Mouse (Mus musculus): ENCODE measurements around the gene Rfc1.

The Rfc1 gene

DNA sequence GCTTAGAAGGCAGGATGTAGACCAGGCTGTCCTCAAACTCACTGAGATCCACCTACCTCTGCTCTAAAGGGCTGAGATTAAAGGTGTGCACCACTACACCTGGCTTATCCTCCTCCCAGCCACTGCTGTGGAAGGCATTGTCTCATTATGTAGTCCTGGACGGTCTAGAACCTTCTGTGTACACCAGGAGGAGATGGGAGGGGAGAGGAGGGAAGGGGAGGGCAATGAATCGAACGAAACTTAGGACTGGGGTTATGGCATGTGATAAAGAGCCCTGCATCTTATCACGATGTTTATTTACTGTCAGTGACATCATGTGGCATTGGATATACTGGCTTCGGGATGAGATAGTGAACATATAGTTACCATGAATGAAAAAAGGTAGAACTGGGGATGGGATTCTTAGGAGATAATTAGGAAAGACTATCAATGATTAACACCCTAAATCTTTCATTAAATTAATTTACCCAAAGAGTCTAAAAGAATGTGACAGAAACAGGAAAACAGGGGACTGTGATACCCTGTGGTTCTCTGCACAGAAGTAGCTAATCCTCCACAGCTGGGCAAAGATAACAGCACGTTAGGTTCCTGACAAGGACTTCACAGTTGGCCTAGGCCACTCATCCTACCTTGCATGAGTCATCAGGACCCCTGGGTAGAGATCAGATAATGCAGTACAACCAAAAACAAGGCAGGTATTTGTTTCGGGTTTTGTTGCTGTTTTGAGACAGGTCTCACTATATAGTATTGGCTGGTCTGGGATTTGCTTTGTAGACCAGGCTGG is 37.1 kb downstream of the Rfc1 start:
- peak; percentile 74 for DNase-seq

DNA sequence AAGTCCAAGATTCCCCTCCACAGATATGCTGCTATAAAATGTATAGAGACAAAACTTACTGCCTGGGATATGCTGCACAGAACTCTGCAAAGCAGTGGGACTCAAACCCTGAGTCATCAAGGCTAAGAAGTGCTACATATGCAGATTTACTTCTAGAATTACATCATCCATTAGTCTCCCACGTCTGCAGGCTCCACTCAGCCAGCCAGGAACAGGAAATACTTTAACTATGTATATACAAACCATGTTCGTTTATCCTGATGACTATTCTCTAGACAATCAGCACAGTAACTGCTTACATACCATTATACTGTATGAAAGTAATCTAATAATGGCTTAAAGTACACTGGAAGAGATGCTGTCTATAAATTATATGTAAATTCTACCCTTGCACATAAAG is 41.2 kb downstream of the Rfc1 start:
- peak; percentile 53 for DNase-seq

DNA sequence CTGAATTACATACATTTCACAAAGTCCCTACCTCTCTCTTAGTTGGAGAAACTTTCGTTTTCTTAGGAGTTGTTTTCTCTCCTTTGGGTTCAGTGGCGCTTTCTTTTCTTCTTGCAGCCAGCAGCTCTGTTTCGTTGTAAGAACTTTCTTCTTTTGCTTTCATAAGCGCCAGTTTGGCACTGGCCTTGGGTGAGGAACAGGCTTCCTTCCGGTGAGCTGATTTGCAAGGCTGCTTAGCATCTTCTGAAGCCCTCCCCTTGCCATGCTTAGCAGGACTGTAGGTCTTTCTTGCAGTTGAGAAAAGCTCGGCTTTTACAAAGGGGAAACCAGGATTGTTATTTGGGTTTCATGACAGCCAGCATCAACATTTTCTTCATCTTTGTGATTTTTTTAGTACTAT is 41.8 kb downstream of the Rfc1 start:
- peak; percentile 50 for DNase-seq

DNA sequence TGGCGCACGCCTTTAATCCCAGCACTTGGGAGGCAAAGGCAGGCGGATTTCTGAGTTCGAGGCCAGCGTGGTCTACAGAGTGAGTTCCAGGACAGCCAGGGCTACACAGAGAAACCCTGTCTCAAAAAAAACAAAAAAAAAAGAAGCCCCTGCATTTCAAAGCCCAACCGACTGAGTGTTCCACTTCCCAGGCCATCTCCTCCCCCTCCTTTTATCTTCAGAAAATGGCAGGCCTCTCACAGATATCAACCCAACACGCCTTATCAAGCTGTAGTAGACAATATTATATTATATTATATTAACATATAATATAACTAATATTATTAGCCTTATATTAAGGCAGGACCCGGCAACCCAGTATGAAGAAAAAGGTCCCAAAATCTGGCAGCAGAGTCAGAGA is 46.5 kb downstream of the Rfc1 start:
- peak; percentile 14 for DNase-seq

DNA sequence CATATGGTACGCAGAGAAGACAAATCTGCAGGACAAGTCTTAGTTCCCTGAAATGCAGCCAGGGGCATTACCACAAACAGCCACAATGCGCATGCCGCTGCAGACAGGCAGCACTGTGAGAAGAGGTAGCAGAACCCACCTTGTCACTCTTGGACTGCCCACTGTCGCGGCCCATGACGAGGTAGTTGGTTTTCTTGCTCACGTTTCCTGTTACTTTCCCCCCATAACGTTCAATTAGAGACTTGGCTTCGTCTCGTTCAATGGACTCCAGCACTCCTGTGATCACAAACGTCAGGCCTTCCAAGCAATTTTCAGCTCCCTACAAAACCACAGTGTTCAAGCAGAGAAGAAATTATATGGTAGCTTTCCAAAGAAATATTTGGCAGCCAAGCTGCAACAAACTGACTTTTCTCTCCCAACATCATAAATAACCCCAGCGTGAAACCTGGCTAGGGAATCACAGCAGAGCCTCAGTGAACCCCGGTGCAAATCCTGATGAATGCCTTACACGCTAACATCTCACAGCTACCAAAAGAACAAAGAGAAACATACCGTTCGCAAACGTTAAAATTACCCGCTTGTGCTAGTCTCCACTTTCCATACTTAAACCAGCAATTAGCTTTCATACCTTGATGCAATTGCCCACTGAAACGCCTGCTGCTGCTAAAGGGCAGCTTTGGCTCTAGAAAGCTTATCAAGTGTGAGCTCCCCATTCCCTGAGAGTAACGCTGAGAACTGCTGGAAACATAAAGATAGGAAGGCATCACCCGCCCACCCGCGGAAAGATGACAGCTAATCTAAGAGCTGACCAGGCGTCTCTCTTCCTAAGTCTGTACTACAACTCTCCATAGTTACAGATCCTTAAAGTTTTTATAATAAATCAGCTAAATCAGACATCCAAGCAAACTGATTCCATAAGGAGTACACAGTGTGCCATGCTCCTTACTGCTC is 47.4 kb downstream of the Rfc1 start:
- peak; percentile 76 for DNase-seq

DNA sequence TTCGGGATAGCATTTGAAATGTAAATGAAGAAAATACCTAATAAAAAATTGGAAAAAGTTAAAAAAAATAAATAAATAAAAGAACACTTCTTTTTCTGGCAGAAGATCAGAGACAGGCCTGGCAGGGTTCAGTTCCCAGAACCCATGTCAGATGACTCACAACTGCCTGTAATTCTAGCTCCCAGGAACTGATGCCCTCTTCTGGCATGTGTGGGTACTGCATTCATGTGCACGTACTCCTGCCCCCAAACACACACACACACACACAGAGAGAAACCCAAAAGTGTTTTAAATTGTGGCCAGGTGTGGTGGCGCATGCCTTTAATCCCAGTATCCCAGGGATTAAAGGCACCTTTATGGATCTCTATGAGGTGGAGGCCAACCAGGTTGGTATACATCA is 51.3 kb downstream of the Rfc1 start:
- DNase-seq, result peak; percentile 85

DNA sequence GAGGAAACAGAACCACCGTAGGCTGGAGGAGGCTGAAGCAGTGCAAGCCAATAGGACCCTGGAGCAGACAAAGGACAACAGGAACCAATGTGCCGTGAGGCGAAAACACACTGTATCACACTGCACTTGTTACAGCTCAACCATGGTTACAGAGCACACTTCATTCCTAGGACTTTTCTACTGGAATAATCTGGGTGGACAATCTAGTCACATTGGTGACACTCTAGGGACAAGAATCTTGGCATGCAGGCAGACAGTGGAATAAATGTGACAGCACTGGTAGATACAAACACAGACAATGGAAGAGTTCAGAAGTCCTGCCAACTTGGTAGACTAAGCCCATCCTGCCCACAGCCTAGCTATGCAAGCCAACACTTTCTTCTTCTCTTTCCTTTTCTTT is 54.3 kb downstream of the Rfc1 start:
- peak; percentile 23 for DNase-seq

DNA sequence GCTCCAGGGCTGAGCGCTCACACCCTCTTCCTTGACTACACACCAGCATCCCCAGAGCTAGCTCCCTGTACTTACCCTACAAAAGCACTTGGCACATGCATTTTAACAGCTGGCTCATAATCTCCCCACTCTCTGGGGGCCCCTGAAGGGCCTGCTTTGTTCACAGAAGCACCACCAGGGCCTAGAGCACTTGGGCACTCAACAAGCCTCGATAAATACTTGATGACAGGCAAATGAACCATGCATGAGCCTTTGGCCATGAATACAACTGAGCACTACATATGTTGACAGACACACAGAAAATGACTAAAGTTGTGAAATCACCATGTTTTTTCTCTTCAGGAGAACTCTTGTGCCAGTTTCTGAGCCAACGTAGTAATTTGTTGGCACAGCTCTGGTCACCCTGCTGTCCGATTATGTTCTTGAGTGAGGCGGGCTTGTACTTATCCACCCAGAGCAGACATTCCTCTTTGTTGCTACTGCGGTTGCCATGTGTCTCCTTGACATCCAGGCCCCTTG is 56.3 kb downstream of the Rfc1 start:
- peak; percentile 89 for DNase-seq

DNA sequence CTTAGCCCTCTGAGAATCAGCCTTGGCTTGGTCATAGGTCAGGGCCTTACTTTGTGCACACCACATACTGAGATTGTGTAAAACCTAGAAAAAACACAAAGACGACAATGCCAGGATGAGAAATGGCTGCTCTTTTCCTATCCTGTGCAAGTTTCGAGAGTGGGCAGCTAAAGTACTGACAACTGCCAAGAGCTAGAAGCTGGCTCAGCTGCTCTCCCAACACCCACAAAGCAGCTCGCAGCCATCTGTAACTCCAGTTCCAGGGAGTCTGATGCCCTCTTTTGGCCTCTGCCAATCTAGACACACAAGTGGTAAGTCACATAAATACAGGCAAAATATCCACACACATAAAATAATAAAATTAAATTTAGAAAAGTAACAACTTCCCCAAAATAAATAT is 61.5 kb downstream of the Rfc1 start:
- peak; percentile 42 for DNase-seq

DNA sequence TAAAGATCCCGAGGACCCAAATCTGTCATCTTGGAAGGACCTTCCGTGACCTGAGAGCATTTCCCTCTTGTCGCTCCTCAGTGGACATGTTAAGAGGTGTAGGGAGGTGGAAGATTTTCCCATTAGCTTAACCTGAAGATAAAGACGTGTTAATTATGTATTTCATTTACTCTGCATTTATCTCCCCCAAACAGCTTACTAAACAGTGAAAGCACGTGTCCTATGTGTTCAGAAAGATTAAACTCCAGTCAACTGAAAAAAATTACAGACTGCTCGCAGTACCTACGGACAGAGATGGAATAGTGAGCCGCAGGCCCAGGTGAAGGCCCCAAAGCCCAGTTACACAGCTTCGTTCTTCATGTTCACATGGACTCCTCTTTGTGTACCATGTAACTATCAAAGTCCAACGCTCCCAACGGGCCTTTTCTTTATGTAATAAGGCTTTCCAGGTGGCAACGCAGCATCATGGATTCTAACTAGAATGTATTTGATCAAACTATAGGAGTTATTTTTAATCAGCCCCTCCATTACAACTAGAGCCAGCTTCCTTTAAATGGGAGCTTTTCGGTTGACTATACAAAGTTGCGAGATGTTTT is 77.5 kb downstream of the Rfc1 start:
- peak; percentile 64 for DNase-seq

DNA sequence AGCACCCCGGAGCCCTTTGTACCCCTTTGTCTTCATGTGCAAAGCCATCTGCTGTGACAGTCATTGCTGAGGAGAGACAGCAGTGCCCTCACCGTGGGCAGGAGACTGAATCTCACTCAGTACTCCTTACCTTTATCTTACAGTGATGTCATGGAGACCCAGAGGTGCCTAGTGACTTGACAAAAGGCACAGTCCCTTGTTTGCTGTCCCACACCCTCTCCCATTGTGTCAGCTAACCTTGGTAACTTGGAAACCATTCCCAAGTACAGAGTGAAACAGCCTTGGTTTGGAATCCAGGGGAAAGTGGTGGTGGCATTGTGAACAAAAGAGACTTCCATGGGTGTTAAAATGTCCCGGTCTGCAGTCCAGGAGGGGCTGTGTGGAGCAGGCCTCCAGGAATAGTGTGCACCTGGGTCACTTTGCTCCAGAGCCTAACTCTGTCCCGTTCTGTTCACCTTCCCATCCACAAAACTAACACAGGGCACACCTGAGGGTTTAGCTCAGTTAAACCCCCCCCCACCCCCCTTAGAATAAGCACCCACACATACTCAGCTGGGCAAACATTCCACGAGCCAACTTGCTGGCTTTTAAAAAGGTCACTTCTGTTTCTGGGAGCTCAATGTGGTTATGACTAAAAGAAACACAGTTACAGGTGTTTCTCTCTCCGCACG is 85.2 kb downstream of the Rfc1 start:
- DNase-seq, result no peak

DNA sequence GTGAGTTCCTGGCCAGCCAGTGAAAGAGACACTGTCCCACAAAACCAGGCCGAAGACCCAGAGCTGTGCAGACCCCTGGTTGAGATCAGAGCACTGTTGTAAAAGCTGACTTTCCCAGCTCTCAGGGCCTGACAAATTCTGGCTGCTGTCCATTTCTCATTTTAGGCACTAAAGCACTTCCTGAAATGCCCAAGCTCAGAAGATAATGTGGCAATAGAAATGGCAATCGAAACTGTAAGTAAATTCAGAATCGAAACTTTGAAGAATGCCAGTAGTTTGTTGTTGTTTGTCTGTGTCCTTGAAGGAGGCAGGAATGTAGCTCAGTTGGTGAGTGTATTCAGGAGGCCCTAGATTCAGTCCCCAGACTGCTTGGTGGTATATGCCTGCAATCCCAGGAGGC is 88.2 kb downstream of the Rfc1 start:
- no peak for DNase-seq

DNA sequence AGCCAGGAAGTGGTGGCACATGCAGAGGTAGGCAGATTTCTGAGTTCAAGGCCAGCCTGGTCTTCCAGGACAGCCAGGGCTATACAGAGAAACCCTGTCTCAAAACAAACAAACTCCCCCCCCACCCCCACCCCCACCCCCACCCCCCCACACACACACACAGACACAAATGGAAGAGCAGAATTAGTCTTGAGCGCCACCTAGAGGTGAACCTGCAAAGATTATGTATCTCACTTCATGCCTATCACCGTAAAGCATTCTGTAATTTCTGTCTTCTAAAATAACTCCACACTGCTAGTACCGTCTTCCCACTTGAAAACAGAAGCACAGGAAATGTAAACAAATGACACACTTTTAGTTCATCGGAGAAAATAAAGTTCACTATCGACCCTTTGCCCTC is 92.7 kb downstream of the Rfc1 start:
- DNase-seq, result no peak

DNA sequence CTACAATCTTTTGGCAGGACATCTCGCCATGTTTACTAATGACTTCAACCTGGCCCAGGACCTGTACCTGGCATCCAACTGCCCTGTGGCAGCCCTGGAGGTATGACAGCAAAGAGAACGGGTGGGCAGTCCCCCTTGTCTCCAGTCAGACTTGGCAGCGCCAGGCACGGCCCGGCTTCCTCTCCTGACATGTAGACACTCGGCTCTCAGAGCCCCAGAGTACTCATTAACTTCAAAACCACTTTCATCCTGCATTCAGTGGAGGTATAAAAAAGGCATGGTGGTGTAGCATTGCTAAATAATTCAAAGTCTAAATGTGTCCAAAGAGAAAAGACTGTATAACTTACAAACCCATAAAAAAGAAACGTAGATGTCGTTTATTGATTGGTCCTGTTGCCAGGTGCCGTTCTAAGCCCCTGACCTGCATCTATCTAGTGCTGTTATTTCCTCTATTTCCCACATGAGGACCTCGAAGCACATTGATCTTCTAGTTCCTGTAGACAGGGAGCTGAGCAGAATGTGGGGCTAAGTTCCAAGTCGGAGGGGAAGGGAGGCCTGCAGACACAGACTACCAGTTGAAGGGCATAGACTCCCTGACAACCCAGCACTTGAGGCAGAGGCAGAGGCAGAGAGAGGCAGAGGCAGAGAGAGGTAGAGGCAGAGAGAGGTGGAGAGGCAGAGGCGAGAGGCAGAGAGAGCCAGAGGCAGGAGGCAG is 104.0 kb downstream of the Rfc1 start:
- DNase-seq, result peak; percentile 73

DNA sequence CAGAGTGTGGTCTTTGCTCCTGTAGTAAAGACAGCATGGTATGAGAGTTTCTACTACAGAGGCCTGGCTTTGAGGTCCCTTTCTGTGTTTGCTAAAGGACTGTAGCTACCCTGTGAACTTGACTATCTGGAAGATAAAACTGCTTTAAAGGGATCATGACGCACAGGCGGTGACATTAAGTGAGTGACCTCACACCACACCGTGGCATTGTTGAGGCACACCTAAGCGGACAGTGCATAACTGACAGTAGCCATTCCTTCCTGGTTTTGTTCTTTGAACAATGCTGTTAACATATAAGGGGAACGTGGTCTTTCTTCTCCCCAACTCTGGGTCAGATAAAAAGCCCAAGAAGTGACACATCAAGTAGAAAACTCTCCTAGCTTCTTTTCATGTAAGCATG is 111.4 kb downstream of the Rfc1 start:
- DNase-seq, result peak; percentile 64

DNA sequence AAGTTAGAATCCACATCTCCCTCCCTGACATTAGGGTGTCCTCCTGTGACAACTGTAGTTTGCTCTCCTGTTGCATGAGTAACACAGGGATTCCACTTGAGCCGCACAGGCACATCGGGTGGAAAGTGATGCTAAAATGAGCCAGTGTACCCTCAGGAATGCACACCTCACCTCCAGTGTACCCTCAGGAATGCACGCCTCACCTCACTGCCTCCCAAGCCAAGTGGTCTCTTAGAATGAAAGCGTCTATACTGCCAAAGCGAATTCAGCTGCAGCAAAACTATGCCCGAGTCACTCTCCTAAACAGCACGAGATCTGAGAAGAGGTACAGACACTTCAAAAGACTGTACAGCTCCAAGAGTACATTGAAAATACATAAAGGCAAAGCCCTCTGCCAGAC is 114.4 kb downstream of the Rfc1 start:
- peak; percentile 72 for DNase-seq

DNA sequence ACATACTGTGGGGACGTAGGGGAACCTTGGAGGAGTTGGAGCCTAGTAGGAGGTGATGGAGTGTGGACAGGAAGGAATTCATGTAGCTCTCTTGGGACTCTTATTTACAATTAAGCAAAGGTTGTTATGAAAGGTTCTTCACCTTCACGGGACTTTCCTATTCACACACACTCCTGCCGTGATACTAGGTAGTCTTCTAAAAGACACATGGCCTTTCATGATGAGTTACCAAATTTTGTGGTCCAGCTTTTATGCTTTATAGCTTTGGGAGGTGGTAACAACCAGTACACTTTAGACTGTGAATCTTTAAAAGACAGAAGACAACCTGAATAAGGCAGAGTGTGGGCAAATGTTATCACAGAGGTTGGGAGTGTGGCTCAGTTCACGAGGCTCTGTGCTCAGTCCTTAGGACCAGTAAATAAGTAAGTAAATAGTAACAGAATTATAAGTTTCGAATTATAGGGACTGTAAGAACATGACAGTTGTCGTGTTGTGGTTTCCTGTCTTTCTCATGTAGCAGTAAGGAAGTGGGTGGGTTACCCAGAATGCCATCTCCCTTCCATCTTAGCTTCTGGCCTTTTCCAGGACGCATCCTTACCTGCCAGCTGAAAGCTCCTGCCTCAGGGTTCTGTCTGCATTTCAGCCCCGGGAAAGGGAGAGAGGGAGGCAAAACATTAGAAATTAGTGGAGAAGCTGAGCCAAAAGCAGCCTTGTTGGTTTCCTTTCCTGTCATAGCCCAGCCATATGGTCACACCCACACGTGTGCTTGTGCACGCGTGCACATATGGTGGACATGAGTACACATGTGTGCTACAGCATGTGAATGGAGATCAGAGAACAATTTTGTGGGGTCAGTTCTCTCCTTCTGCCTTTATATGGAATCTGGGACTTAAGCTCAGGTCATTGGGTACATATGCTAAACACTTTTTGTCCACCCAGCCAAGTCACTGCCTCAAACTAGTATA is 117.9 kb downstream of the Rfc1 start:
- peak; percentile 17 for DNase-seq

DNA sequence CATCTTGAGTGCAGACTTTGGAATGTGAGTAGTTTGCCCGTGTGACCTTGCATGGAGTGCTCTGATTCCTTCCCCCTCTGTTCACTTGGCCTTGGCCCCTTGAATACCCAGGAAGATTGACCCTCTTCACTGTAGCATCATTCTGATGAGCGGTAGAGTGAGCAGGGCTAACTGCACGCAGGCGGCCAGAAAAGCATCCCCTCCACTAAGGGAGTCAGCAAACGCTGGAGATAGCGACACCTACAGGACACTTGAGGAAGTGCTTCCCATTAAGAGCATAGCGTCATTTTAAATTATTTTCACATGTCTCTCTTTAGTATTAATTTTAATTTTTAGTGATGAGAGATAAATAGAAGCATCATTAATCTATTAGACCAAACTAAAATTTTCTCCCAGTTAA is 122.1 kb downstream of the Rfc1 start:
- peak; percentile 81 for DNase-seq
